Mouse (Mus musculus) kidney, embryonic 14.5 days (tissue): Measurements from ENCODE around the gene Hsf2. TPM values are rescaled to one million over a fixed set of nuclear protein-coding genes. Genes with fewer than 3 reads are reported as not detected.

Experiments used
- polyA plus RNA-seq: library from polyadenylated mRNA; unstranded; fragments of >200 nt; fragmentation: Nextera tagmentation; extraction: Ambion mirVana; gene quantifications from 2 replicates; pipeline ENCODE4 v1.2.1, GENCODE M21; 2014

Gene Hsf2
- polyA plus RNA-seq, 1 experiment from 2014 or later = 35.0 TPM

Other genes with a start within 250 kb of the Hsf2 start
- gene Serinc1, start 46.1 kb downstream of the Hsf2 start, polyA plus RNA-seq = 124 and 154 TPM in 2 replicates
- 2.4 and 4.8 TPM in 2 replicates for gene Pkib, start 145.6 kb downstream of the Hsf2 start, polyA plus RNA-seq